Mouse (Mus musculus): Measurements from ENCODE around the gene Pars2. TPM values are rescaled to one million over a fixed set of nuclear protein-coding genes. Genes with fewer than 3 reads are reported as not detected.
A peak's percentile ranks its signal among the peaks of the same experiment; 100 is the strongest.

Gene Pars2
- polyA plus RNA-seq, 1 experiment from 2014 or later: 6.7 TPM

- Histone ChIP-seq H3K36me3 (ENCODE audit: control insufficient read depth, insufficient read depth) (no peaks in the 10 kb centered on the region), H3K9ac (ENCODE audit: low read depth, low read length) (no peak overlapping the region), H3K9me3 (ENCODE audit: control insufficient read depth) (no peaks in the 10 kb centered on the region), H3K4me3 (ENCODE audit: low read depth, low read length) (no peak overlapping the region), H3K4me1 (replicated peaks; ENCODE audit: control insufficient read depth, insufficient read depth, low read length) (0 out of 2 replicates have a peak, but pooled peaks cover 8% of the 10 kb centered on the region), H3K27ac (ENCODE audit: low read depth, low read length) (no peak overlapping the region), H3K27me3 (replicated peaks; ENCODE audit: control insufficient read depth, insufficient read depth, low read length) (no peaks in the 10 kb centered on the region), H3K4me2 (replicated peaks; ENCODE audit: low read depth) (no peak overlapping the region)
- WGBS: 84% methylated on average over 9 of the region's 9 CpGs
- ATAC-seq: no peak
- TF ChIP-seq CTCF (IDR thresholded peaks at IDR 0.05; ENCODE audit: low read depth): no peak
Observed at GRCm38 (mm10) chr4:106614881-106615280, 36.0 kb upstream of the Pars2 start.

DNA sequence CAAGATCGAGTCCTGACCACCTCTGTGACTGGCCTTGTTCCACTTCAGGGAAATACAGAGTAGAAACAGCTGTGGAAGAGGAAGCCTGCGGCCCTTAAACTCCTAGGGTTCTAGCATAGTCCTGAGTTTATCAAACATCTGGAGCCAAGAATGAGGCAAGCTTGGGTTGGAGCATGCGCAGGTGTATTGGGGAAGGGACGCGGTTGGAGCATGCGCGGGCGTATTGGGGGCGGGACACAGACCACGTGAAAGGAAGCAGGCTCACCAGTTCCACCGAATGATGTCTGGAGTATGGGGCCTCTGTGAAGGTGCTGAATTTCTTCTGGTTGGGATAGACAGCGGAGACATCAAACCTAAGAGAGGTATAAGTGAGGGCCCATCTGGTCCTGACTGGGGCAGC, 35.2 kb upstream of the Pars2 start:
- 79% methylated on average over 12 of the region's 12 CpGs for WGBS
- H3K4me2 ChIP-seq (replicated peaks; ENCODE audit: low read depth): no peak overlapping the region
- H3K9ac ChIP-seq (ENCODE audit: low read depth, low read length): no peak overlapping the region
- H3K36me3 ChIP-seq (ENCODE audit: control insufficient read depth, insufficient read depth): no peaks in the 10 kb centered on the region
- H3K27ac ChIP-seq (ENCODE audit: low read depth, low read length): no peak overlapping the region
- no peaks in the 10 kb centered on the region for H3K27me3 ChIP-seq (replicated peaks; ENCODE audit: control insufficient read depth, insufficient read depth, low read length)
- no peak for TF ChIP-seq CTCF (IDR thresholded peaks at IDR 0.05; ENCODE audit: low read depth)
- H3K4me1 ChIP-seq (replicated peaks; ENCODE audit: control insufficient read depth, insufficient read depth, low read length): 0 out of 2 replicates have a peak, but pooled peaks cover 8% of the 10 kb centered on the region
- no peak for ATAC-seq
- H3K9me3 ChIP-seq (ENCODE audit: control insufficient read depth): no peaks in the 10 kb centered on the region
- no peak overlapping the region for H3K4me3 ChIP-seq (ENCODE audit: low read depth, low read length)

DNA sequence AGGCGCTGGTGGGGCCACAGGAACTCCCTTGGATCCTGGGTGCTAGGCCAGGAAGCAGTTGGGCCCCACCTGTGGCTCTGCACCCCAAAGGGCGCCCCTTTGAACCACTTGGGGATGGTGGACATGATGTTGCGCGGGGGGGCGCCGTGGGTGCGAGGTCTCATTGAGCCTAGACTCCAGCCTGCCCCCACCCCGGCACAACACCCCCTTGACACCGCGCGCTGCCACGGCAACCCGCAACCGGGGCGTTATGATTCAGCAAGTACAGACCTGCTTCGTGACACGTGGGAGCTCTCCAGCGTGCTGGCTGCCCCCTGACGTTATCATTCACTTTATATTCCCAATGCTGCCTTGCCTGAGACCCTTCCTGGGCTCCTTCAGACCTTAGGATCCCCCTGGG, 33.8 kb upstream of the Pars2 start, which contains the start of gene Lexm:
TSS of gene Lexm (minus strand) at position 186 of the 400 bp plus-strand sequence.
- Histone ChIP-seq H3K27me3 (replicated peaks; ENCODE audit: control insufficient read depth, insufficient read depth, low read length) (no peaks in the 10 kb centered on the region), H3K4me1 (replicated peaks; ENCODE audit: control insufficient read depth, insufficient read depth, low read length) (0 out of 2 replicates have a peak, but pooled peaks cover 8% of the 10 kb centered on the region), H3K4me3 (ENCODE audit: low read depth, low read length) (peak within 1 kb of the TSS; percentile 25; the same call in 1 of the 2 replicates), H3K9ac (ENCODE audit: low read depth, low read length) (no peak within 1 kb of the TSS), H3K27ac (ENCODE audit: low read depth, low read length) (no peak within 1 kb of the TSS), H3K36me3 (ENCODE audit: control insufficient read depth, insufficient read depth) (no peaks in the 10 kb centered on the region), H3K4me2 (replicated peaks; ENCODE audit: low read depth) (peak within 1 kb of the TSS; percentile 62), H3K9me3 (ENCODE audit: control insufficient read depth) (no peaks in the 10 kb centered on the region)
- WGBS: 3% methylated on average over 18 of the region's 19 CpGs
- no peak for TF ChIP-seq CTCF (IDR thresholded peaks at IDR 0.05; ENCODE audit: low read depth)
- no peak for ATAC-seq

DNA sequence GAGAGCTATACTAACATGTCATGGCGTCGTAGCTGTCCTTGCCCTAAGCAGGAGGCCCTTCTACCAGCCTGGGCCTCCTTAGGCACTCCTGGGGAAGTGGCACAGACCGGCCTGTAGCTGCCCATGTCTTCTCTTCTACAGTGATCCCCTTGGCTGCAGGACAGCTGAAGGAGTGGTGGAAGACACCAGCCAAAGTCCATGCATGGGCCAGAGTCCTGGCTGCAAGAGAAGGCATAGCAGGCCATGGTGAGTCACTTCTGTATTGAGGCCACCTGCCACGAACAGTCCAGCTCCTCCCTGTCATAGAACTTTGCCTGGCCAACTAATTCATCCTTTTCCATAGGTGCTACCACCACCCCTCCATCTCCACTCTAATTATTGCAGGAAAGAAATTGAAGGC, 32.0 kb upstream of the Pars2 start:
- H3K27ac ChIP-seq (ENCODE audit: low read depth, low read length): peak overlapping the region; percentile 92
- 46% methylated on average over 4 of the region's 4 CpGs for WGBS
- peak; percentile 66 for ATAC-seq

DNA sequence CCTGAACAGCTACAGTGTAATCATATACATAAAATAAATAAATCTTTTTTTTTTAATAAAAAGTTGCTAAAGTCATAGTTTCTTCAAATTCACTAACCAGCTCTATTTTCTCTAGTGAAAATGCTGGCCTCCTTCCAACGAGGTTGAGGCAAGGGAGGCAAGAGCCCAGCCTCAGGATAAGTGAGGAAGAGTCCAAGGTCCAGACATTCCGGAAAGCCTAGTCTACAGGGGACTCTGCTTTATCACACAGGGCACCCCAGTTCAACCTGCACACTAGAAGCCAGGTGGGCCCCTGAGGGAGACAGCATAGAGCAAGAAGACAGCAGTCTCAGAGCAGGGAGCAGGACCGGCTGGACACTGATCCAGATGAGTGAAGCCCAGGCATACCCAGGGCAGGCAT, 29.4 kb upstream of the Pars2 start:
- ATAC-seq: peak; percentile 75
- Histone ChIP-seq H3K4me2 (replicated peaks; ENCODE audit: low read depth) (peak overlapping the region; percentile 74), H3K9me3 (ENCODE audit: control insufficient read depth) (no peaks in the 10 kb centered on the region), H3K9ac (ENCODE audit: low read depth, low read length) (0 out of 2 replicates have a peak overlapping the region, but pooled peaks have one; percentile 63), H3K27ac (ENCODE audit: low read depth, low read length) (peak overlapping the region; percentile 97), H3K4me3 (ENCODE audit: low read depth, low read length) (0 out of 2 replicates have a peak overlapping the region, but pooled peaks have one; percentile 52), H3K36me3 (ENCODE audit: control insufficient read depth, insufficient read depth) (no peaks in the 10 kb centered on the region), H3K4me1 (replicated peaks; ENCODE audit: control insufficient read depth, insufficient read depth, low read length) (0 out of 2 replicates have a peak, but pooled peaks cover 10% of the 10 kb centered on the region), H3K27me3 (replicated peaks; ENCODE audit: control insufficient read depth, insufficient read depth, low read length) (no peaks in the 10 kb centered on the region)
- no peak for TF ChIP-seq CTCF (IDR thresholded peaks at IDR 0.05; ENCODE audit: low read depth)
- 31% methylated on average over 3 of the region's 3 CpGs for WGBS

More for the DNA sequence above, 32.0 kb upstream of the Pars2 start:
- Histone ChIP-seq H3K9me3 (ENCODE audit: control insufficient read depth) (no peaks in the 10 kb centered on the region), H3K4me1 (replicated peaks; ENCODE audit: control insufficient read depth, insufficient read depth, low read length) (0 out of 2 replicates have a peak, but pooled peaks cover 8% of the 10 kb centered on the region), H3K4me2 (replicated peaks; ENCODE audit: low read depth) (no peak overlapping the region), H3K36me3 (ENCODE audit: control insufficient read depth, insufficient read depth) (no peaks in the 10 kb centered on the region), H3K4me3 (ENCODE audit: low read depth, low read length) (no peak overlapping the region), H3K9ac (ENCODE audit: low read depth, low read length) (no peak overlapping the region), H3K27me3 (replicated peaks; ENCODE audit: control insufficient read depth, insufficient read depth, low read length) (no peaks in the 10 kb centered on the region)
- peak; percentile 61 for TF ChIP-seq CTCF (IDR thresholded peaks at IDR 0.05; ENCODE audit: low read depth)

GRCm38 (mm10) chr4:106622030-106622493, 28.8 kb upstream of the Pars2 start, which contains the start of gene Ttc22:
Ttc22 (plus strand) TSS chr4:106622432.
- H3K4me3 ChIP-seq (ENCODE audit: low read depth, low read length): peak within 1 kb of the TSS; percentile 52
- TF ChIP-seq CTCF (IDR thresholded peaks at IDR 0.05; ENCODE audit: low read depth): no peak
- WGBS: 11% methylated on average over 16 of the region's 16 CpGs
- H3K9me3 ChIP-seq (ENCODE audit: control insufficient read depth): no peaks in the 10 kb centered on the region
- peak within 1 kb of the TSS; percentile 63 for H3K9ac ChIP-seq (ENCODE audit: low read depth, low read length)
- 0 out of 2 replicates have a peak, but pooled peaks cover 8% of the 10 kb centered on the region for H3K4me1 ChIP-seq (replicated peaks; ENCODE audit: control insufficient read depth, insufficient read depth, low read length)
- peak within 1 kb of the TSS; percentile 74 for H3K4me2 ChIP-seq (replicated peaks; ENCODE audit: low read depth)
- H3K36me3 ChIP-seq (ENCODE audit: control insufficient read depth, insufficient read depth): no peaks in the 10 kb centered on the region
- H3K27me3 ChIP-seq (replicated peaks; ENCODE audit: control insufficient read depth, insufficient read depth, low read length): no peaks in the 10 kb centered on the region
- ATAC-seq: peak; percentile 76
- H3K27ac ChIP-seq (ENCODE audit: low read depth, low read length): peak within 1 kb of the TSS; percentile 97
